Mouse (Mus musculus) midbrain, embryonic 13.5 days (tissue): ENCODE data around the gene Esrrg. TPM values are rescaled to one million over a fixed set of nuclear protein-coding genes. Genes with fewer than 3 reads are reported as not detected.

Experiments used
- ATAC-seq: fragments of 200-750 bp; cut with Nextera tagmentation; 2 replicates; pipeline ENCODE4 v1.8.0; 2017; ENCODE audit warnings: mild to moderate bottlenecking, moderate TSS enrichment, moderate library complexity
- H3K27ac ChIP-seq: fragments of 300-500 bp; sonication (generic); 2 replicates; pipeline ENCODE4 v1.5.1; 2015; ENCODE audit warnings: inconsistent platforms, mild to moderate bottlenecking, moderate library complexity
- H3K27me3 ChIP-seq: fragments of 300-500 bp; sonication (generic); 2 replicates; pipeline ENCODE4 v1.6.1; 2015; ENCODE audit warnings: mild to moderate bottlenecking, inconsistent platforms
- H3K36me3 ChIP-seq: fragments of 300-500 bp; sonication (generic); 2 replicates; pipeline ENCODE4 v1.6.1; 2015; ENCODE audit warnings: mild to moderate bottlenecking, inconsistent platforms
- H3K4me1 ChIP-seq: fragments of 300-500 bp; sonication (generic); replicated peaks from 2 replicates; pipeline ENCODE4 v1.6.1; 2015; ENCODE audit warnings: inconsistent platforms
- H3K4me2 ChIP-seq: fragments of 300-500 bp; sonication (generic); replicated peaks from 2 replicates; pipeline ENCODE4 v1.6.1; 2015; ENCODE audit warnings: moderate library complexity, mild to moderate bottlenecking, inconsistent platforms
- H3K4me3 ChIP-seq: fragments of 300-500 bp; sonication (generic); replicated peaks from 2 replicates; pipeline ENCODE4 v1.5.1; 2015; ENCODE audit warnings: mild to moderate bottlenecking, inconsistent platforms
- H3K9ac ChIP-seq: fragments of 300-500 bp; sonication (generic); replicated peaks from 2 replicates; pipeline ENCODE4 v1.6.1; 2015; ENCODE audit warnings: mild to moderate bottlenecking, inconsistent platforms
- H3K9me3 ChIP-seq: fragments of 300-500 bp; sonication (generic); 2 replicates; pipeline ENCODE4 v1.6.1; 2016; ENCODE audit warnings: mild to moderate bottlenecking, inconsistent platforms
- WGBS: fragments of 180-500 bp; shearing (Covaris S2); methylation state at CpG from one replicate; pipeline ENCODE4 v1.1.7; 2015; 5-methylcytosine and 5-hydroxymethylcytosine counted together
- polyA plus RNA-seq: library from polyadenylated mRNA; unstranded; fragments of >200 nt; fragmentation: Nextera tagmentation; extraction: Ambion mirVana; gene quantifications from 2 replicates; pipeline ENCODE4 v1.2.1, GENCODE M21; 2015

Gene Esrrg
- polyA plus RNA-seq, 1 experiment from 2014 or later, result 16.5 TPM

DNA sequence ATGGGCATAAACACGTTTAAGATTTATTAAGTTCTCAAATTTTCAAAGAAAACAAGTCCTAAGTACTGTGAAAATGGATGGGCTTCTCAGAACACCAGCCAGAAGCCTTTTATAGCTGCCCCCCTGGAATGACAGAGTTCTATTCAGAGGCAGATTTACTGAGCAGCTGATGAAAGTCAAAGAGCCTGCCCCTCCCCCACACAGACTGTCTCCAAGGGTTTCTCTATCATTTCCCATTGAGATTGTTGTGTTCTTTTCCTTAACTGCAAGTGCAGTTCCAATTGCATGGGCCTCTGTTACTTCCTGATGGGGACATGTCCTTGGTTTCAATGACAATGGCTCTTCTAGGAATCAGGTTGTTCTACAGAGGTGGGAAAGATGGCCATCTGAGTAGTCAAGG, 116.1 kb downstream of the Esrrg start:
- Histone ChIP-seq H3K4me1 (peaks cover 20% of the 10 kb centered on the region), H3K9ac (no peak overlapping the region), H3K9me3 (no peaks in the 10 kb centered on the region), H3K27me3 (no peaks in the 10 kb centered on the region), H3K36me3 (no peaks in the 10 kb centered on the region), H3K4me3 (no peak overlapping the region), H3K27ac (no peak overlapping the region), H3K4me2 (no peak overlapping the region)
- WGBS, result 15% methylated on average over 1 of the region's 1 CpGs
- no peak for ATAC-seq

DNA sequence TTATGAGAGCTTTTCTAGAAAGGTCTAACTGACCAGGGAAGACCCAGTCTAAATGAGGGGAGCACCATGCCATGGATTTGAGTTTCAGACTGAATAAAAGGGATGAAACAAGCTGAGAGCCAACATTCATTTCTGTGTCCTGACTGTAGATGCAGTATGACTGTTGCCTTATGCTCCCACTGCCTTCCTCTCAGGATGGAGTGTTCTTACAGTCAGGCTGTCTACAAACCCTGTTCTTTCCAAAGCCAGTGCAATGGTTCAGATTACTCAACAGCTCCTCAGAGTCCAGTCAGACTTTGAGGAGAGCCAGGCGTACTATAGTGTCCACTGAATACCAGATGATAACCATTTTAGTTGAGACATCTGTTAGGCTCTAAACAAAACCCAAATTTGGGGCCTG, 116.8 kb downstream of the Esrrg start:
- no peaks in the 10 kb centered on the region for H3K36me3 ChIP-seq
- H3K9ac ChIP-seq, result no peak overlapping the region
- no peak for ATAC-seq
- H3K4me3 ChIP-seq, result no peak overlapping the region
- 91% methylated on average over 1 of the region's 1 CpGs for WGBS
- H3K27ac ChIP-seq, result no peak overlapping the region
- no peaks in the 10 kb centered on the region for H3K9me3 ChIP-seq
- H3K27me3 ChIP-seq, result no peaks in the 10 kb centered on the region
- H3K4me2 ChIP-seq, result no peak overlapping the region
- H3K4me1 ChIP-seq, result peaks cover 13% of the 10 kb centered on the region

DNA sequence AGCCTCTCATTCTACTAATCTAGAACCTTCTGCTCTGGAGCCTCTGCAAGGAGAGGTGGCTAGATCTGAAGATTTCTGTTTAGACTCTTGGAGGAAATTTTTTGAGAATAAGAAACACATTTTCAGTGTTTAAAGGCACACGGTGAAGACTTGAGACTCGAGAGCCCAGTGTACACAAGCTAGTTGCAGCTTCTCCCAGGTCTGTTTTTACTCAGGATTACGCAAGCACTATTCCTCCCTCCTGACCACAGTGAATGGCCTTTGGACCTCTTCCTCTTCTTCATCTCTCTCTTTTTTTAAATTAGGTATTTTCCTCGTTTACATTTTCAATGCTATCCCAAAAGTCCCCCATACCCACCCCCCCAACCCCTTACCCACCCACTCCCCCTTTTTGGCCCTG, 122.6 kb downstream of the Esrrg start:
- Histone ChIP-seq H3K9me3 (no peaks in the 10 kb centered on the region), H3K9ac (no peak overlapping the region), H3K4me3 (no peak overlapping the region), H3K27ac (no peak overlapping the region), H3K27me3 (no peaks in the 10 kb centered on the region), H3K4me2 (no peak overlapping the region), H3K36me3 (no peaks in the 10 kb centered on the region), H3K4me1 (no peaks in the 10 kb centered on the region)
- 86% methylated on average over 4 of the region's 4 CpGs for WGBS
- ATAC-seq, result no peak

DNA sequence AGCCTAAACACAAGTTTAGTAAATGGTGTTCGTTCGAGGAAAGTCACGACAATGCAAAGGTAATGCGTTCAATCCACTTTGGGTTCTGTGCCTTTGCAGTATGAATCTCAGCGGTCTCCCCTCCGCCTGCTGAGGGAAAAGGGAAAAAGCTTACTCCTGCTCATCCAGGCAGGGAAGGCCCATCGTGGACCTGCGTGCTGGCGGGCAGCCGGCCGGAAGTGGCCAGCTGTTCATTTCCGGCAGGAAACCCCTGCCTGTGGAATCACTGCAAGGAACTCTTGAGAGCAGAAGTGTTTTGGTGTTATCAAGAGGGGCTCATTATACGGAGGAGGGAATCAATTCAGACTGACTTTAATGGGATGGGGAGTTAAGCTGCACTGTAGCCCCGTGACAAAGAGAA, 127.9 kb downstream of the Esrrg start:
- ATAC-seq, result no peak
- 54% methylated on average over 14 of the region's 14 CpGs for WGBS
- H3K27me3 ChIP-seq, result no peaks in the 10 kb centered on the region
- H3K9me3 ChIP-seq, result no peaks in the 10 kb centered on the region
- no peak overlapping the region for H3K4me2 ChIP-seq
- no peak overlapping the region for H3K27ac ChIP-seq
- peaks cover 4% of the 10 kb centered on the region; the same call in 1 of the 2 replicates for H3K4me1 ChIP-seq
- no peaks in the 10 kb centered on the region for H3K36me3 ChIP-seq
- no peak overlapping the region for H3K4me3 ChIP-seq
- H3K9ac ChIP-seq, result no peak overlapping the region

DNA sequence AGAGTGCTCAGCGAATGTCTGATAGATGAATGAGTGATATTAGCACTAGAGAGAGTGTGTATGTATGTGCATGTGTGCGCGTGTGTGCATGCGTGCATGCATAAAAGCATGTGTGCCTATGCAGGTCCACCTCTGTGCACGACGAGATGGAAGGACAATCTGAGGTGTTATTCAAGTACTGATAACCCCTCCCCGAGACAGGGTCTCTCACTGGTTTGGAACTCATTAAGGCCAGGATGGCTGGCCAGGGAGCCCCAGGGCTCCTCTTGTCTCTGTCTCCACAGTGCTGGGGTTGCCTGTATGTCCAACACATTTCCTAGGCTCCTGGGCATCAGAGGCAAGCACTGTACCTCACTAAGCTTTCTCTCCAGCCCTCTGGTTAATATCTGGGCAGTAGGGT, 128.7 kb downstream of the Esrrg start:
- peaks cover 4% of the 10 kb centered on the region; the same call in 1 of the 2 replicates for H3K4me1 ChIP-seq
- no peaks in the 10 kb centered on the region for H3K36me3 ChIP-seq
- no peak overlapping the region for H3K4me2 ChIP-seq
- H3K9me3 ChIP-seq, result no peaks in the 10 kb centered on the region
- 92% methylated on average over 7 of the region's 7 CpGs for WGBS
- no peaks in the 10 kb centered on the region for H3K27me3 ChIP-seq
- H3K4me3 ChIP-seq, result no peak overlapping the region
- H3K9ac ChIP-seq, result no peak overlapping the region
- H3K27ac ChIP-seq, result no peak overlapping the region
- ATAC-seq, result no peak

DNA sequence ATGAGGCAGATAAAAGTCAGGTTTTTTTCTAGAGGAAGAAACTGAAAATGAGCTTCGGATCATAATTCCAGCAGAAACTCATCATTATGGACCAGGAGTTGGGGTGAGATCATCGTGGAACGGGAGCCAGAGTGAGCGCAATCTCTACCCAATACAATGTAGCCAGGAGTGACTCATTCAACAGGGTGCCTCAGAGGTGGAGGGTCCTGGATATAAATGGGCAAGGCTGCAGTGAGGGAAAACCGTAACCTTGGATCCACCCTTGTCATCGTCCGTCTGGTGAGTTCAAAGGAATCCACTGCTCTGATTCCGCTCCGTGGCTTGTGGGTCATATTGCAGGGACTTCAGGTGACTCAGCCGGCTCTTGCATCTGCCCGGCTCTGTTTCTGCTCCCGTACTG, 131.9 kb downstream of the Esrrg start:
- Histone ChIP-seq H3K4me2 (no peak overlapping the region), H3K4me1 (peaks cover 4% of the 10 kb centered on the region; the same call in 1 of the 2 replicates), H3K9me3 (0 out of 2 replicates have a peak, but pooled peaks cover under 1% of the 10 kb centered on the region), H3K27ac (no peak overlapping the region), H3K36me3 (no peaks in the 10 kb centered on the region), H3K9ac (no peak overlapping the region), H3K4me3 (no peak overlapping the region), H3K27me3 (no peaks in the 10 kb centered on the region)
- ATAC-seq, result no peak
- 91% methylated on average over 12 of the region's 12 CpGs for WGBS

DNA sequence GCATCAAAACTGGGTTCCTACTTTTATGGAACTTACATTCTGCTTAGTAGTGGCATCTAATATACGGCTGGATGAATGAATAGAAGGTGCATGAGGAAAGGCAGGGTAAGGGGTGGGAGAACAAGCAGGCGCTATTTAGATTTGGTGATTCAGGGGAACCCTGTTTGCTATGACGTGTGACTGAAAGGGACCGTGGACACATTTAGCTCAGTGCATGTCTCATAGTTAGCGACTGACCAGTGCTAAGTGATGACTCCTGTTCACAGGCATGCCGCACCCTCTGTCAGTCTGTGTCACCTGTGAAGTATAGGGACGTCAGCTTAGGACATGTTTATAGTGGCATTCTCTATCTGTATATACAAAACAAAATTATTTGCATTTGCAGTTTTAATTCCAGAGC, 132.7 kb downstream of the Esrrg start:
- Histone ChIP-seq H3K9me3 (0 out of 2 replicates have a peak, but pooled peaks cover 3% of the 10 kb centered on the region), H3K4me2 (no peak overlapping the region), H3K4me1 (peaks cover 4% of the 10 kb centered on the region; the same call in 1 of the 2 replicates), H3K9ac (no peak overlapping the region), H3K4me3 (no peak overlapping the region), H3K27me3 (no peaks in the 10 kb centered on the region), H3K27ac (no peak overlapping the region), H3K36me3 (no peaks in the 10 kb centered on the region)
- ATAC-seq, result no peak
- WGBS, result 93% methylated on average over 7 of the region's 7 CpGs

DNA sequence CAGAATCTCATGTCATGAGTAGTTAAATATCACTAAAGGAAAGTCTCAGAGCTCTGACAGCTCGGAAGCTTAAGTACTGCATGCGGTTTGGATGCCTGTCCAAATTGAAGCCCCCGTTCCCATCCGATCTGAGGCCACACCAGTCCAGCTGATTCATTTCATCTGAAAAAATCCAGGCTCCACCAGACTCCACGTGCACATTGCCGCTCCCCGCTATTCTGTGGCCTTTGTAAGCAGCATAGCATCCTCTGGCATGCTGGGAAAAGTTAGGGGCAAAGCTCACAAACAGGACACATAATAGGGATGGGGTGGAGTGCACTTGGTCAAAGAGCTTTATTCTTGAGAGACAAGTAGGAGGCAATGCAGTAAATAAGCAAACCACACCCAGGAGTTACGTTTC, 133.5 kb downstream of the Esrrg start:
- Histone ChIP-seq H3K27ac (no peak overlapping the region), H3K9ac (no peak overlapping the region), H3K4me3 (no peak overlapping the region), H3K36me3 (no peaks in the 10 kb centered on the region), H3K4me1 (no peaks in the 10 kb centered on the region), H3K27me3 (no peaks in the 10 kb centered on the region), H3K9me3 (0 out of 2 replicates have a peak, but pooled peaks cover 3% of the 10 kb centered on the region), H3K4me2 (no peak overlapping the region)
- no peak for ATAC-seq
- WGBS, result 65% methylated on average over 8 of the region's 8 CpGs

DNA sequence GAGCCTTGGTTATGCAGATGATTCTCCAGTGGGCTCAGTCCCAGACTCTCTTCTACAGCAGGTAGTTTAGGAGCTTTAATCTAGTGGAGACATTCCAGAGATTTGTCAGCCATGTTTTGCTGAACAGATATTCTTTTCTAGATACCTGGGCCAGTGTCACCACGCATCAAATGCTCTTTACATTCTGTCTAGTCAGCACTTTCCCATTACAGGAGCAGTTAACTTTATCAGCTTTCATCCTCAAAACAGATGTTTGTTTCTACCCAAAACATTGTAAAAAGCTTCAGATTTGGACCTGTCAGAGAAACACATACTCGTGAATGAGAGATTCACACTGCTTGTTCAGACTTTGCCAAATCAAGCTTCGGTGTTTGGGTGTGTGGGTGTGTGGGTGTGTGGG, 140.7 kb downstream of the Esrrg start:
- Histone ChIP-seq H3K27me3 (no peaks in the 10 kb centered on the region), H3K9ac (no peak overlapping the region), H3K4me3 (no peak overlapping the region), H3K9me3 (0 out of 2 replicates have a peak, but pooled peaks cover 3% of the 10 kb centered on the region), H3K4me1 (no peaks in the 10 kb centered on the region), H3K4me2 (no peak overlapping the region), H3K27ac (no peak overlapping the region), H3K36me3 (no peaks in the 10 kb centered on the region)
- no peak for ATAC-seq
- WGBS, result 93% methylated on average over 3 of the region's 3 CpGs

DNA sequence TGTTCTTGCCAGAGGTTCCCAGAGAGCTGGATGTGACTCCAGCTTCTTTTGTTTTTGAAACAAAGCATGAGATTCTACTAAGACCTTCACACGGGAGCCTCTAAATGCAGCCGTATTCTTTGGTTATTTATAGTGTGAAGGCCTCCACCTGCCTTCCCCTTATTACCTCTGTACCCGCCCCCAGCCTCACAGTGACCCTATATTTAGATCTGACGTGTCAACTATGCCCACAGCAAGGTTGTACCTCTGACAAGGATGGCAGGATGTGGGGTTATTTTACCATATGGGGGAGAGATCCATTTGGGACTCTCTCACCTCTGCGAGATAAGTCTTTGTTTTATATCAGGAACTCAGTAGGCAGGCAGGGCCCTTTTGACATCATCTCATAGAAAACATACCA, 141.3 kb downstream of the Esrrg start:
- Histone ChIP-seq H3K4me2 (no peak overlapping the region), H3K4me1 (no peaks in the 10 kb centered on the region), H3K27me3 (no peaks in the 10 kb centered on the region), H3K9ac (no peak overlapping the region), H3K27ac (no peak overlapping the region), H3K9me3 (0 out of 2 replicates have a peak, but pooled peaks cover 3% of the 10 kb centered on the region), H3K4me3 (no peak overlapping the region), H3K36me3 (no peaks in the 10 kb centered on the region)
- 68% methylated on average over 5 of the region's 5 CpGs for WGBS
- no peak for ATAC-seq

DNA sequence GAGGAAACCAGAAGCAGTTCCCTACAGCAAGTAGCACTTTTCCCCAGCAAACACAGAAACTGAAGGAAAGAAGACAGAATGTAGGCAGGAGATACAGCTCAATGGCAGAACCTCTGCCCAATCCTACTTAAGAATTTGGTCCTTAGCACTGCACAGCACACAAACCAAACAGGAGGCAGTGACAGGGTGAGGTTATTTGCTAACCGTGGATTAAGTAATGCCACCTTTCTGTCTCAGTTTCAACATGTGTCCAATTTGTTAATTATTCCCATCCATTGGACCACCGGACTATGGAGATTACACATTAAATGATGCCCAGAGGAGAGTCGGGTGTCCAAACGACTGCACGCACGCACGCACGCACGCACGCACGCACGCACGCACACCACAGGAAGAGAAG, 146.9 kb downstream of the Esrrg start:
- WGBS, result 85% methylated on average over 13 of the region's 13 CpGs
- Histone ChIP-seq H3K4me3 (no peak overlapping the region), H3K4me2 (no peak overlapping the region), H3K9me3 (no peaks in the 10 kb centered on the region), H3K36me3 (no peaks in the 10 kb centered on the region), H3K4me1 (no peaks in the 10 kb centered on the region), H3K27me3 (no peaks in the 10 kb centered on the region), H3K9ac (no peak overlapping the region), H3K27ac (no peak overlapping the region)
- ATAC-seq, result no peak

DNA sequence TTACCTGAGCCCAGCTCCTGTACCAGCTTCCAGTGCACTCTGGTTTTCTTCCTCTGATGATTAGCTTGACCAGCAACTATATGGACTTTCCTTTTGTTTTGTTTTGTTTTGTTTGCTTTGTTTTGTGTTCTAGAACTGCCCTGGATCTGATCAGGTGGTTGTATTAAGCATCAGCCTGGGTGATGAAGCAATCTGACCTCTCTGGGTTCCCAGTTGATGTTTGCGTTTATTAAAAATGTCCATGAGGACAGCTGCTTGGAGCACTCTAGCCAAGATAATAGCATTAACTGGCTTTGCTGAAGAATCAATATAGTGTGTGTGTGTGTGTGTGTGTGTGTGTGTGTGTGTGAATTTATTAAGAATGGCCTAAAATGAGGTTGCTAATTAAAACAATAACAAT, 149.4 kb downstream of the Esrrg start:
- H3K27ac ChIP-seq, result no peak overlapping the region
- H3K9me3 ChIP-seq, result no peaks in the 10 kb centered on the region
- no peaks in the 10 kb centered on the region for H3K36me3 ChIP-seq
- 55% methylated on average over 1 of the region's 1 CpGs for WGBS
- no peak overlapping the region for H3K4me3 ChIP-seq
- ATAC-seq, result no peak
- no peaks in the 10 kb centered on the region for H3K27me3 ChIP-seq
- H3K4me1 ChIP-seq, result peaks cover 3% of the 10 kb centered on the region
- no peak overlapping the region for H3K9ac ChIP-seq
- no peak overlapping the region for H3K4me2 ChIP-seq

DNA sequence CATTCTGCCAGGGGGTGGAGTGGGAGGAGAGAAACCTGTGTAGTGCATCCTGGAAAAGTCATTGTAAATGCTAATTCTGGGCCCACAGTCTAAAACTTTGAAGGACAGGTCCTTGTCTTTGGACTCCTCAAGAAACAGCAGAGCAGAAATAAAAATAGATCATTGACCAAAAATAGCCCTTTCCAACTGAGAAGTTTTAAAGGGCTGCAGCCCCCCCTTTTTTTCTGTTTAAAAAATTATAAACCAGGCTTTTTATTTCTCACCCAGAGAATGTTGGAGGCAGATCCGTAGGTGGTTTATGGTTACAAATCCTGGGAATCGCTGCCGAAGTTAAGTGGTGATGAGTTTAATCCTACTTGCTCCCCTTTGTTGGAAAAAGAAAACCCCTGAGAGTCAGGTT, 150.0 kb downstream of the Esrrg start:
- H3K4me1 ChIP-seq, result peaks cover 7% of the 10 kb centered on the region
- H3K9ac ChIP-seq, result no peak overlapping the region
- H3K9me3 ChIP-seq, result no peaks in the 10 kb centered on the region
- WGBS, result 40% methylated on average over 3 of the region's 3 CpGs
- H3K36me3 ChIP-seq, result no peaks in the 10 kb centered on the region
- no peak overlapping the region for H3K4me3 ChIP-seq
- ATAC-seq, result no peak
- no peak overlapping the region for H3K4me2 ChIP-seq
- H3K27me3 ChIP-seq, result no peaks in the 10 kb centered on the region
- no peak overlapping the region for H3K27ac ChIP-seq
